Mouse (Mus musculus): ENCODE measurements around the gene Lnx2. TPM values are rescaled to one million over a fixed set of nuclear protein-coding genes. Genes with fewer than 3 reads are reported as not detected.

The Lnx2 gene
- polyA plus RNA-seq, 1 experiment from 2014 or later, result 13.0 TPM

DNA sequence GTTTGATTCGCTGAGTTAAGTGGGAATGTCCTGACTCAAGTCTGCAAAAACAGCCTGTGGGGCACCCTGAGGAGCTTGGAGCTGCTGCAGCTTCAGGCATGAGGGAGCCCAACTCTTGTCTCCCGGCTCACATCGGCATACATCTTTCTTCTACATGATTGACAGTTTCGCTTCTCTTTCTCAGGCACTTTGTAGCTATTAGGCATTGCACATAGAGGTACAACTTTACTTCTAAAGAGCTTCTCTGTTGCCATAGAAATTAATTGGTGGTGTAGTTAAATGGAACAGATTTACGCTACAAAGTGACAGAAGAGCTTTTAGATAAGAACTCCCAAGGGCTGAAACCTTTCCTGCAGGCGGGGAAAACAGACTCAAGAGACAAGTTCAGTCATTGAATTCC is 62.5 kb downstream of the Lnx2 start:
- H3K4me2 ChIP-seq (ENCODE audit: low read length), result no peak overlapping the region
- H3K27ac ChIP-seq (replicated peaks in 1 of 2; ENCODE audit: control insufficient read depth in 1 of 2, insufficient read depth in 1 of 2, low read depth in 2 of 2, low read length in 2 of 2), result no peak overlapping the region
- 25% methylated on average over 6 of the region's 6 CpGs for WGBS
- H3K36me3 ChIP-seq (ENCODE audit: control insufficient read depth, insufficient read depth, low read length), result peaks cover 30% of the 10 kb centered on the region
- H3K27me3 ChIP-seq (ENCODE audit: control insufficient read depth, insufficient read depth, low read length), result no peaks in the 10 kb centered on the region
- H3K9ac ChIP-seq (ENCODE audit: low read length), result no peak overlapping the region
- H3K9me3 ChIP-seq (ENCODE audit: control insufficient read depth, low read length), result no peaks in the 10 kb centered on the region
- no peak overlapping the region for H3K4me3 ChIP-seq (ENCODE audit: control insufficient read depth in 1 of 2, insufficient read depth in 1 of 2, low read depth in 1 of 2, low read length in 2 of 2)
- no peaks in the 10 kb centered on the region; a peak in 1 of 4 replicates for H3K4me1 ChIP-seq (ENCODE audit: control insufficient read depth in 2 of 2, insufficient read depth in 2 of 2, low read length in 2 of 2)
- no peak for ATAC-seq (ENCODE audit: insufficient number of reproducible peaks, insufficient read depth, low FRiP score, low read depth)

GRCm38 (mm10) chr5:147011333-147011732 is 65.1 kb downstream of the Lnx2 start:
- no peak overlapping the region for H3K9ac ChIP-seq (ENCODE audit: low read length)
- H3K9me3 ChIP-seq (ENCODE audit: control insufficient read depth, low read length), result no peaks in the 10 kb centered on the region
- H3K27me3 ChIP-seq (ENCODE audit: control insufficient read depth, insufficient read depth, low read length), result no peaks in the 10 kb centered on the region
- no peak overlapping the region for H3K4me3 ChIP-seq (ENCODE audit: control insufficient read depth in 1 of 2, insufficient read depth in 1 of 2, low read depth in 1 of 2, low read length in 2 of 2)
- WGBS, result 85% methylated on average over 10 of the region's 10 CpGs
- no peak for ATAC-seq (ENCODE audit: insufficient number of reproducible peaks, insufficient read depth, low FRiP score, low read depth)
- H3K4me2 ChIP-seq (ENCODE audit: low read length), result no peak overlapping the region
- H3K4me1 ChIP-seq (ENCODE audit: control insufficient read depth in 2 of 2, insufficient read depth in 2 of 2, low read length in 2 of 2), result no peaks in the 10 kb centered on the region; a peak in 1 of 4 replicates
- peaks cover 5% of the 10 kb centered on the region for H3K36me3 ChIP-seq (ENCODE audit: control insufficient read depth, insufficient read depth, low read length)
- H3K27ac ChIP-seq (replicated peaks in 1 of 2; ENCODE audit: control insufficient read depth in 1 of 2, insufficient read depth in 1 of 2, low read depth in 2 of 2, low read length in 2 of 2), result no peak overlapping the region

- Histone ChIP-seq H3K4me3 (ENCODE audit: control insufficient read depth in 1 of 2, insufficient read depth in 1 of 2, low read depth in 1 of 2, low read length in 2 of 2) (no peak overlapping the region), H3K27me3 (ENCODE audit: control insufficient read depth, insufficient read depth, low read length) (no peaks in the 10 kb centered on the region), H3K27ac (replicated peaks in 1 of 2; ENCODE audit: control insufficient read depth in 1 of 2, insufficient read depth in 1 of 2, low read depth in 2 of 2, low read length in 2 of 2) (no peak overlapping the region), H3K4me2 (ENCODE audit: low read length) (no peak overlapping the region), H3K36me3 (ENCODE audit: control insufficient read depth, insufficient read depth, low read length) (no peaks in the 10 kb centered on the region), H3K4me1 (ENCODE audit: control insufficient read depth in 2 of 2, insufficient read depth in 2 of 2, low read length in 2 of 2) (no peaks in the 10 kb centered on the region), H3K9me3 (ENCODE audit: control insufficient read depth, low read length) (peaks cover 7% of the 10 kb centered on the region; the same call in 1 of the 2 replicates), H3K9ac (ENCODE audit: low read length) (no peak overlapping the region)
- ATAC-seq (ENCODE audit: insufficient number of reproducible peaks, insufficient read depth, low FRiP score, low read depth), result no peak
- WGBS, result 33% methylated on average over 1 of the region's 1 CpGs
Measured at GRCm38 (mm10) chr5:147003303-147003702, 73.1 kb downstream of the Lnx2 start.

DNA sequence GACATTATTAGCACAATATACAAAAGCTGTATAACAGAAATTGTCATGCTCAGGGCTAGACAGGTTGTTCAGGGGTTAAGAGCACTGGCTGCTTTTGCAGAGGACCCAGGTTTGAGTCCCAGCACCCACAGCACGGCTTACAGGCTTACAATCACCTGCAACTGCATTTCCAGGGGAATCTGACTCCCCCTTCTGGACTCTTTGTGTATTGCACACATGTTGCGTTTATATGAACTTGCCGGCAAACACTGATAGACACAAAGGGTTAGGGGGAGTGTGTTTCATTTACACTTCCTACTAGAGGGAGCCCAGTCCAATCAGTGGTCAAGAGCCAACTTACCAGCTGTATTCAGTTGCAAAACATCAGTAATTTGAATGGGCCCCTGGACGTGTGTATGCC is 75.1 kb downstream of the Lnx2 start:
- Histone ChIP-seq H3K36me3 (ENCODE audit: control insufficient read depth, insufficient read depth, low read length) (no peaks in the 10 kb centered on the region), H3K27ac (replicated peaks in 1 of 2; ENCODE audit: control insufficient read depth in 1 of 2, insufficient read depth in 1 of 2, low read depth in 2 of 2, low read length in 2 of 2) (no peak overlapping the region), H3K9ac (ENCODE audit: low read length) (no peak overlapping the region), H3K4me3 (ENCODE audit: control insufficient read depth in 1 of 2, insufficient read depth in 1 of 2, low read depth in 1 of 2, low read length in 2 of 2) (no peak overlapping the region), H3K4me1 (ENCODE audit: control insufficient read depth in 2 of 2, insufficient read depth in 2 of 2, low read length in 2 of 2) (no peaks in the 10 kb centered on the region), H3K9me3 (ENCODE audit: control insufficient read depth, low read length) (peaks cover 7% of the 10 kb centered on the region; the same call in 1 of the 2 replicates), H3K27me3 (ENCODE audit: control insufficient read depth, insufficient read depth, low read length) (no peaks in the 10 kb centered on the region), H3K4me2 (ENCODE audit: low read length) (no peak overlapping the region)
- 82% methylated on average over 4 of the region's 4 CpGs for WGBS
- ATAC-seq (ENCODE audit: insufficient number of reproducible peaks, insufficient read depth, low FRiP score, low read depth), result no peak

GRCm38 (mm10) chr5:146998802-146999201 is 77.6 kb downstream of the Lnx2 start:
- no peaks in the 10 kb centered on the region for H3K27me3 ChIP-seq (ENCODE audit: control insufficient read depth, insufficient read depth, low read length)
- H3K4me3 ChIP-seq (ENCODE audit: control insufficient read depth in 1 of 2, insufficient read depth in 1 of 2, low read depth in 1 of 2, low read length in 2 of 2), result no peak overlapping the region
- H3K36me3 ChIP-seq (ENCODE audit: control insufficient read depth, insufficient read depth, low read length), result no peaks in the 10 kb centered on the region
- no peak for ATAC-seq (ENCODE audit: insufficient number of reproducible peaks, insufficient read depth, low FRiP score, low read depth)
- WGBS, result 88% methylated on average over 12 of the region's 12 CpGs
- H3K9ac ChIP-seq (ENCODE audit: low read length), result no peak overlapping the region
- no peak overlapping the region for H3K4me2 ChIP-seq (ENCODE audit: low read length)
- no peak overlapping the region for H3K27ac ChIP-seq (replicated peaks in 1 of 2; ENCODE audit: control insufficient read depth in 1 of 2, insufficient read depth in 1 of 2, low read depth in 2 of 2, low read length in 2 of 2)
- H3K4me1 ChIP-seq (ENCODE audit: control insufficient read depth in 2 of 2, insufficient read depth in 2 of 2, low read length in 2 of 2), result no peaks in the 10 kb centered on the region
- H3K9me3 ChIP-seq (ENCODE audit: control insufficient read depth, low read length), result 0 out of 2 replicates have a peak, but pooled peaks cover 3% of the 10 kb centered on the region

GRCm38 (mm10) chr5:146996812-146997211 is 79.6 kb downstream of the Lnx2 start:
- Histone ChIP-seq H3K36me3 (ENCODE audit: control insufficient read depth, insufficient read depth, low read length) (no peaks in the 10 kb centered on the region), H3K4me3 (ENCODE audit: control insufficient read depth in 1 of 2, insufficient read depth in 1 of 2, low read depth in 1 of 2, low read length in 2 of 2) (no peak overlapping the region), H3K4me2 (ENCODE audit: low read length) (no peak overlapping the region), H3K9me3 (ENCODE audit: control insufficient read depth, low read length) (0 out of 2 replicates have a peak, but pooled peaks cover 3% of the 10 kb centered on the region), H3K27ac (replicated peaks in 1 of 2; ENCODE audit: control insufficient read depth in 1 of 2, insufficient read depth in 1 of 2, low read depth in 2 of 2, low read length in 2 of 2) (no peak overlapping the region), H3K9ac (ENCODE audit: low read length) (no peak overlapping the region), H3K27me3 (ENCODE audit: control insufficient read depth, insufficient read depth, low read length) (no peaks in the 10 kb centered on the region), H3K4me1 (ENCODE audit: control insufficient read depth in 2 of 2, insufficient read depth in 2 of 2, low read length in 2 of 2) (no peaks in the 10 kb centered on the region)
- WGBS, result 80% methylated on average over 7 of the region's 7 CpGs
- no peak for ATAC-seq (ENCODE audit: insufficient number of reproducible peaks, insufficient read depth, low FRiP score, low read depth)

- Histone ChIP-seq H3K27ac (replicated peaks in 1 of 2; ENCODE audit: control insufficient read depth in 1 of 2, insufficient read depth in 1 of 2, low read depth in 2 of 2, low read length in 2 of 2) (no peak overlapping the region), H3K9me3 (ENCODE audit: control insufficient read depth, low read length) (0 out of 2 replicates have a peak, but pooled peaks cover 3% of the 10 kb centered on the region), H3K36me3 (ENCODE audit: control insufficient read depth, insufficient read depth, low read length) (no peaks in the 10 kb centered on the region), H3K4me3 (ENCODE audit: control insufficient read depth in 1 of 2, insufficient read depth in 1 of 2, low read depth in 1 of 2, low read length in 2 of 2) (no peak overlapping the region), H3K27me3 (ENCODE audit: control insufficient read depth, insufficient read depth, low read length) (no peaks in the 10 kb centered on the region), H3K9ac (ENCODE audit: low read length) (no peak overlapping the region), H3K4me1 (ENCODE audit: control insufficient read depth in 2 of 2, insufficient read depth in 2 of 2, low read length in 2 of 2) (no peaks in the 10 kb centered on the region), H3K4me2 (ENCODE audit: low read length) (no peak overlapping the region)
- WGBS, result 42% methylated on average over 6 of the region's 6 CpGs
- no peak for ATAC-seq (ENCODE audit: insufficient number of reproducible peaks, insufficient read depth, low FRiP score, low read depth)
Measured at GRCm38 (mm10) chr5:146994973-146995372, 81.4 kb downstream of the Lnx2 start.

- Histone ChIP-seq H3K4me2 (ENCODE audit: low read length) (no peak overlapping the region), H3K27ac (replicated peaks in 1 of 2; ENCODE audit: control insufficient read depth in 1 of 2, insufficient read depth in 1 of 2, low read depth in 2 of 2, low read length in 2 of 2) (no peak overlapping the region), H3K4me1 (ENCODE audit: control insufficient read depth in 2 of 2, insufficient read depth in 2 of 2, low read length in 2 of 2) (peaks cover 3 to 6% of the 10 kb centered on the region in 2 experiments; a peak in 3 of 4 replicates), H3K36me3 (ENCODE audit: control insufficient read depth, insufficient read depth, low read length) (no peaks in the 10 kb centered on the region), H3K9ac (ENCODE audit: low read length) (no peak overlapping the region), H3K4me3 (ENCODE audit: control insufficient read depth in 1 of 2, insufficient read depth in 1 of 2, low read depth in 1 of 2, low read length in 2 of 2) (no peak overlapping the region), H3K9me3 (ENCODE audit: control insufficient read depth, low read length) (no peaks in the 10 kb centered on the region), H3K27me3 (ENCODE audit: control insufficient read depth, insufficient read depth, low read length) (no peaks in the 10 kb centered on the region)
- no peak for ATAC-seq (ENCODE audit: insufficient number of reproducible peaks, insufficient read depth, low FRiP score, low read depth)
- WGBS, result 64% methylated on average over 8 of the region's 8 CpGs
Measured at GRCm38 (mm10) chr5:146993509-146993908, 82.9 kb downstream of the Lnx2 start.

Data from heart, embryonic 14.5 days (tissue).